Mouse (Mus musculus) thymus, postnatal 25 days (tissue): ENCODE measurements around the gene Tstd3.

ENCODE experiments used
- DNase-seq: peaks from one replicate; pipeline ENCODE4 v3.0.0; 2022

The Tstd3 gene

DNA sequence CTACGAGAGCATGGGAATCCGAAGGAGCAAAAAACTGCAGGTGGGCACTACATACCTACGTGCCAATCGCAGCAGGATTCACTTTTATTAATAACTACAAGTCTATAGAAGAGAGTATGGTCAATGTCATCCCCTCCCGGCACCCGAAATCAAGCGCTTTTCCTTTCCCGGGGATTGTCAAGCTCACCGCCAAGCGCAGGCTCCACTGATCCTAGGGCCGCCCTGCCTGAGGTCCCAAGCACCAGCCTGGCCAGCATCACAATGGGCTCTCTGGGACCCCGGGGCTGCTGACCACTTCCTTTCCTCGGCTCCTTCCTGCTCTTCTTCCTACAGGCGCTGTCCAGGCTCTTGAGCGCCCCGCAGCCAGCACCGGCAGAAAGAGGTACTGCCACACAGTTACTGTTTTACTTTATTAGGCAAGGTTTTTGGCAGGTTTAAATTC is at the start of gene Tstd3, which contains the start of gene Usp45:
Tstd3 (minus strand) TSS at position 350 of the 442 bp plus-strand sequence.
Usp45 (plus strand) TSS at position 294 of the 442 bp plus-strand sequence.
- DNase-seq: peak; percentile 77

DNA sequence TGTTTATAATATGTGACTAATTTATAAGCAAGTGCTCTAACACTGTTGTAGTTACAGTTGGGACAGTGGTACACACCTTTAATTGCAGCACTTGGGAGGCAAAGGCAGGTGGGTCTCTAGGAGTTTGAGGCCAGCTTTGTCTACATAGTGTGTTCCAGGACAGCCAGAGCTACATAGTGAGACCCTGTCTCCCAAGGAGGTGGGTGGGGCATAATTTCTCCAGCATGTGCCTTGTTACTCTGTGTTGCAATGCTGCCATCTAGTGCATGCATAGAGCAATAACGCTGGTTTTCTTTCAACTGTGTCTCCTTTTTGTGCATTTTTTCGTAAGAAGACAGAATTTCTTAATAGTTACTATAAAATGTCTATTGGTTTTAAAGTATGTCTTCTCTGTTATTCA is 47.0 kb upstream of the Tstd3 start:
- DNase-seq: peak; percentile 41

DNA sequence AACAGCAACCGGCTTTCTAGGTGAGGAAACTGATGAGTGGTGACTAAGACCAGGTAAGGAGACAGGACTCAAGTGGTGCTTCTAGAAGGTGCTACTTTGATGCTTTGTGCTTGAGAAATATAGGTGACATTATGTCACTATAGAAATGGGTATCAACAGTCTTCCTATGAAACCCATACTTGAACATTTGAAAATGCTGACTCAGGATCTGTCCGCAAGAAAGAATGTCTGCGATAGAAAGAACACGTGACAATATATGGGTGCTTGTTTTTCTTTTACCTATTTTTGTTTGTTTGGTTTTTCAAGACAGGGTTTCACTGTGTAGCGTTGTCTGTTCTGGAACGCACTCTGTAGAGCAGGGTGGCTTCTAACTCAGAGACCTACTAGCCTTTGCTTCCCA is 45.6 kb upstream of the Tstd3 start:
- no peak for DNase-seq

DNA sequence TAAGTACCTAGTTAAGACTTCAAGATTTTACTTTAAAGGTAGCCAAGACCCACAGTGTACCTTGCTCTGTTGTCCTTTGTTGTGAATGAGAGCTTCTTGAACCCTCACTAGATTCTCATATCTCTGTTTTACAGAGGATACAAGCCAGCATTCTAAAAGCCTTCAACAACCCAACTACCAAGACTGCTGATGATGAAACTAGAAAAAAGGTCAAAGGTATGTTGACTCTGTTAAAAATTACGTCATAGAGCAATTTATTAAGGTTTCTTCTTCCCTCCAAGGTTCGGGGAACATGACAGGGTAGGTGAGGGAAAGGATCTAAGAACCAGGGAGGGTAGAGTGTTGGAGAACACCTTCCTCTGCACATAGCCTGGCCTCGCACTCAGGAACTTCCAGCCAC is 43.6 kb upstream of the Tstd3 start:
- no peak for DNase-seq

DNA sequence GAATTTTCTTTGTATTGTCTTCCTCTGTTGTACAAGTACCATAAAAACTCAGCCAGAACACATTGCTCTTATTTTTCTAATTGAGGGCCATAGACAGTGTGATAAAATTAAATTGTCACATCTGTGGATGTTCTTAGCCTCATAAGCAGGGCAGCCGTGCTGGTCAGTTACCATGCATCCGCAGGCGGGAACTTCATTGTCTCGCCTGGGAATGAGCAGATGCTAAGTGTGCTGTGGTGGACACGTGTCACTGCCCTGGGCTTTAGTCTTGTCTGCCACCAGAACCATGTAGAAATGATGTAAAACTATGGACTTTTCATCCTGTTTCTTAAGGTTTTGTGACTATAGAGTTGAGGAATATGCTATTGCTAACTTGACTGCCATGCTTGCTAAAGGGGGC is 40.2 kb upstream of the Tstd3 start:
- DNase-seq: no peak

DNA sequence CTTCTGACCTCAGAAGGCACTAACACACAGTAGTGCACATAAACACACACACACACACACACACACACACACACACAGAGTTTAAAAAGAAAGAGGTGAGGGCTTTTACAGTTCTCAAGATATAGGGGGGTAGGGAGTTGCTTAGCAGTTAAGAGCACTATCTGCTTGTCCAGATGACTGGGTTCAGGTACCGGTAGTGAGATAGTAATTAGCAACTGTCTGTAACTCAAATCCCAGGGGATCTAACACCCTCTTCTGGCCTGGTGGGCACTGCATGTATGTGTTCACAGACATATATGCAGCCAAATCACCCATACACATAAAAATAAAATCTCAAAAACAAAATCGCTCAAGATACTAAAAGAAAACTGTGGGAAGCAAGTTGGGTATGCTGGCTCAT is 34.6 kb upstream of the Tstd3 start:
- DNase-seq: no peak

DNA sequence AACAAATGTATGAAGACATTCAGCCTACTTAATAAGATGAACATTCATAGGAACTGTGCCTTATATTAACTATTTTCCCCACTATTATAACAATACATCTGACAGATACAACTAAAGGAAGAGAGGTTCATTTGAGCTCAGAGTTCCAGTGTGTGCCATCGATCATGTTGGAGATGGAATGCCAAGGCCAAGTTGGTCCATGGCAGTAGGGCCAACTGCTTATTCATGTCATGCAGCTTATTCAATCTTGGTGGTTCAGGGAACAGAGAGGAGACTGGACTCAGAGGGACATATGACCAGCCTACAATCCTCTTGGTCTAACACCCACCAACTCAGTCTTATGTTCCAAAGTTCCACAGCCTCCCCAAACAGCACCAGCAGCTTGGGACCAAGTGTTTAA is 34.0 kb upstream of the Tstd3 start:
- no peak for DNase-seq

DNA sequence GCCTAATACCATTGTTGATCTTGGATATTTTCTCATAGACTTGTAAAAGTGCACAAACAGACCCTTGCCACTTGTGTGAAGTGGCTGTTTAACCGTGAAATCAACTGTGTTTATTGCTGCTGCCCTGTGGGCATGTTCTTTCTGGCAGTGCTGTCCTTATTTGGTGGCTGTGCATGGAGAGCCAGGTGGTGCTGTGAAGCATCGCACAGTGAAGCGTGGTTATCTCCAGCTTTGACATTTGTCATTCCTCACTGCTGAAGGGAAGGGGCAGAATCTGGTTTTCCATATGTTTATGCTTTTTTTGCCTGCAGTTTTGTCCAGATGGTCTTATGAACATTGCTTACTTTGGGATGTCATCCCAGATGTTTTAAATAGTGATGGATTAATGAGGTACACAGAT is 26.6 kb upstream of the Tstd3 start:
- DNase-seq: no peak

DNA sequence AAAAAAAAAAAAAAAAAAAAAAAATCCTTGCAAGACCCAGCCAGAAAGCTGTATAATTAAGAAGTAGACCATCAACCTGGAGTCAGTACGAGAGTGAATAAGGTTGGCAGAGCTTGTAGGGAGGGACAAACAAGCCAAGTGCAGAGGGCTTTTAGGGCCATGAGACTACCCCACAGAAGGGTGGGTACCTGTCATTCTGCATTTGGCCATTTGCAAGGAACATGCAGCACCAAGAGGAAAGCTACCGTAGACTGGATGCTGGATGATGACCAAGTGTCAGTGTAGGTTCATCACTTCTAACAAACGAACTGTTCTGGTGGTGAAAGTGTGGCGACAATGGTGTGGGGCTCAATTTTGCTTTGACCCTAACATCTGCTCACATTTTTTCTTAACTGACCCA is 22.8 kb upstream of the Tstd3 start:
- no peak for DNase-seq

DNA sequence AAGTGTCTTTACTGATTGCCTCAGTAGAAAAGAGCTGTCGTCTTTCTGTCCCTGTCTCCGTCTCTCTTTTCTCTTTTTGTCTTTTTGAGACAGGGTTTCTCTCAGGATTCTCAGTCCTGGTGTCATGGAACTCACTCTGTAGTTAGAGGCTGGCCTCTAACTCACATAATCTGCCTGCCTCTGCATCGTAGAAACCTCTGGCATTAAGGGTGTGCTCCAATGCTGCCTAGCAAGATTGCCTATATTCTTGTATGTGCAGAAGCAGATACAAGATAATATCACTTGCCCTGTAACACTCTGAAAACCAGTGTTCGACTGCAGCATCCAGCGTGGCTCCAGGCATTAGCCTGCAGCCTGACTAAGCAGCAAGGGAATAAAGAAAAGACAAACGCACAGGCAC is 21.9 kb upstream of the Tstd3 start:
- DNase-seq: no peak

DNA sequence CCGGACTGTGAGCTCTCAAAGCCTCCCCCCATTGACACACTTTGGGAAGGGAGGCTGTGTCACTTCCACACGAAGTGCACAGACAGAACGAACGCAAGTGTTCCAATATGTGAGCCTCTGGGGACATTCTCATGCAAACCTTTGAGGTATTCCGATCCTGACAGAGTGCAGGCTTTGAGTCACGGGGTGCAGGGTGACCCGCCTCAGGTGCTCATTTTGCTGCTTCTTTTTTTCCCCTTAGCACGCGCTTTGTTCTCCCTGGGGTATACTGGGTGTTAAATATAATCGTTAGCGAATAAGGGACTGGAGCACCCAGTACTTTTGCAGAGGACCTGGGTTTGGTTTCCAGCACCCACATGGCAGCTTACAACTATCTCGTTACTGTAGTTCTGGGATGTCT is 19.3 kb upstream of the Tstd3 start:
- no peak for DNase-seq

DNA sequence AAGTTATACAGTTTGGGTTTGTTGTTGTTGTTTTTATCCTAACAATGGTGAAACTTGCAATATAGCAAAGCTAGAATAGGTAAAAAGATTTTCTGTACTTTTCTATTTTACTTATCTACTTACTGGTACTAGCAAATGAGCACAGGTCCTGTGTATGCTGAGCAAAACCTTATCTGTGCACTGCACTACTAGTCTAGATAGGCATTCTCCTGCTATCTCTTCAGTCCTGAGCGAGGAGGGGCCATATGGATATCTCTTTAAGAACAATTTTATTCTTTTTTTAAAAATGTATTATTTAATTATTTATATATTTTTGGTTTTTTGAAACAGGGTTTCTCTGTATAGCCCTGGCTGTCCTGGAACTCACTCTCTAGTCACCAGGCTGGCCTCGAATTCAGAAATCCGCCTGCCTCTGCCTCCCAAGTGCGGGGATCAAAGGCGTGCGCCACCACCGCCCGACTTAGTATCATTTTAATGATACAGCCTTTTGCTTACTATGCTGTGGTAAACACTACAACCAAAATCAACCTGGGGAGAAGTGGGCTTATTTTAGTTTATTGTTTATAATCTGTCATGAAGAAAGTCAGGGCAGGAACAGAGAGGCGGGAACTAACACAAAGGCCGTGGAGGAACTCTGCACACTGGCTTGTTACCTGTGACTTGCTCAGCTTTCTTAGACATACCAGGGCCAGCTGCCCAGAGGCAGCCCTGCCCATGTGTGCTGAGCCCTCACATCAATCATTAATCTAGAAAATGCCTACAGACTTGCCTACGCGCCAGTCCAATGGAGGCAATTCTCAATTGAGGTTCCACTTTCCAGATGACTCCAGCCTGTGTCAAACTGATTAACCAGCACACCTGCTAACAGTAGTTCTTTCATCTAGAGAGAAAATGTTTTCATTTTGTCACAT is 14.1 kb upstream of the Tstd3 start:
- DNase-seq: no peak

DNA sequence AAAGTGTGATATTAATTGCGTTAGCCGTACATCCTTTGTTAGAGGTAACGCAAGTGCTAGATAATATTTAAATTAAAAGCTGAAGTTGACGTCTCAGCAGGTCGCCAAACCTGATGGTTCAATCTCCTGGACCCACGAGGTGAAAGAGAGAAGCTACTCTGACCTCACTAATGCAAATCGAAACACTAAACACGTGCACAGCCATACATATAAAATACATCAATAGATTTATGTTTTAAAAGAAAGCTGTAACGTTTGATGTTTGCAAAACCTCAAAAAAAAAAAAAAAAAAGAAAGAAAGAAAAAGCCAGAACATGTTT is 9.9 kb upstream of the Tstd3 start:
- DNase-seq: no peak

DNA sequence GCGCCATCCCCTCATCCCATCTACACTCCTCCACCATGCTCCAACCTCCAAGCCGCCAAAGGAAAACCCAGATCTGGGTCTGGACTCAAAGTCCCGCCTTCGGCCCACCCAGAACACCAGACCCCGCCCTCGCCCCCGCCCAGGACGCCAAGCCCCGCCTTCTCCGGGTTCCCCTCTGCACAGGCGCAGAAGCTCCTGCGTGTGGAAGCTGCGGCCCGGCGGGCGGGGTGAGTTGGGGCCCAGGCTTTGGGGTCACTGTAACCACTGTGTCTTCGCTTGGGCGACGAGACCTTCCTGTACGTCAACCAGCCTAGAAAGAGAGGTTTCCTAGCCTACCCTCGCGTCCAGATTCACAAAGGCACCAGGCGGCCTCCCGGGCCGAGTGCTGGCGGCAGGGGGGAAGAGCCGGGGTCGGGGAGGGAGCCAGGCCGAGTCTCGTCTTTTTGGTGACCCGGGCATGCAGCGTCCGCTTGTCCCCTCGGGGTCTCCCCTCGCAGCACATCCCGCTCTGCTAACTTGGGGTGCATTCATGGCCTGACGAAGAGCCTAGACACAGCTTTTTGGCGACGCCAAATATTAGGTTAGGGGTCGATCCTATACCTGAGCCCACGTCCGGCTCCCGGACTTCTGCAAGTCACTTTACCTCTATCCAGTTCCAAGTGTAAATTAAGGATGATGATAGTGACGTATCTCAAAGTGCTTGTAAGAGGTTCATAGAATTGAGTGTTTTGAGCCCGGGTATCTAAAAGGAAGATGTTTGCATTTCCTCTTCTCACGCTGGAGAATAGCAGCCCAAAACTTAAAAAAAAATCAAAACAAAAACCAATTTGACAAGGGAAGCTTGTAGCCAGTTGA is 9.3 kb upstream of the Tstd3 start:
- peak; percentile 91 for DNase-seq

DNA sequence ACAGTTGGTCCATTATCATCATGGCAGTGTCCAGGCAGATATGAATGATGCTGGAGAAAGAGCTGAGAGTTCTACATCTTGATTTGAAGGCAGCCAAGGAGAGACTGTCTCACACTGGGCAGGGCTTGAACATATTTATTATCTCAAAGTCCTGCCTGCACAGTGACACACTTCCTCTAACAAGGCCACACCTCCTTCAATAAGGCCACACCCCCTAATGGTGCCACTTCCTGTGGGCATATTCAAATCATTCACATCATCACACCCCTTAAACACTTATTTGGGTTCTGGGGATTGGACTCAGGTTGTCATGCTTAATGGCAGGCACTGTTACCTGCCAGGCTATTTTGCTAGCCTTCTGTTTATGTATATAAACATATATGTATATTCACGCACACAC is 5.3 kb upstream of the Tstd3 start:
- DNase-seq: no peak

DNA sequence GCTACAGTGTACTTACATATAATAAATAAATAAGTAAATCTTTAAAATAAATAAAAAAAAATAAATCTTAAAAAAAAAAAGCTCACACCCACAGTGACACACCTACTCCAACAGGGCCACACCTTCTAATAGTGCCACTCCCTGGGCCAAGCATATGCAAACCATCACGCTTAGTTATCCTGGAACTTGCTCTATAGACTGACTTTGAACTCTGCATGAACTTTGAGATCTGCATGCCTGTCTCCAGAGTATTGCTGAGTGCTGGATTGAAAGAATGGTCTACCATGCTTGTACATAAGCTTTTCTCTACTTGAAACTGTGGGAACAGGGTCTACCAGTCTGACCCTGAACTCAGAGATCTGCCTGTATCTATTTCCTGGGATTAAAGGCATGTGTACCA is 4.1 kb upstream of the Tstd3 start:
- DNase-seq: no peak

DNA sequence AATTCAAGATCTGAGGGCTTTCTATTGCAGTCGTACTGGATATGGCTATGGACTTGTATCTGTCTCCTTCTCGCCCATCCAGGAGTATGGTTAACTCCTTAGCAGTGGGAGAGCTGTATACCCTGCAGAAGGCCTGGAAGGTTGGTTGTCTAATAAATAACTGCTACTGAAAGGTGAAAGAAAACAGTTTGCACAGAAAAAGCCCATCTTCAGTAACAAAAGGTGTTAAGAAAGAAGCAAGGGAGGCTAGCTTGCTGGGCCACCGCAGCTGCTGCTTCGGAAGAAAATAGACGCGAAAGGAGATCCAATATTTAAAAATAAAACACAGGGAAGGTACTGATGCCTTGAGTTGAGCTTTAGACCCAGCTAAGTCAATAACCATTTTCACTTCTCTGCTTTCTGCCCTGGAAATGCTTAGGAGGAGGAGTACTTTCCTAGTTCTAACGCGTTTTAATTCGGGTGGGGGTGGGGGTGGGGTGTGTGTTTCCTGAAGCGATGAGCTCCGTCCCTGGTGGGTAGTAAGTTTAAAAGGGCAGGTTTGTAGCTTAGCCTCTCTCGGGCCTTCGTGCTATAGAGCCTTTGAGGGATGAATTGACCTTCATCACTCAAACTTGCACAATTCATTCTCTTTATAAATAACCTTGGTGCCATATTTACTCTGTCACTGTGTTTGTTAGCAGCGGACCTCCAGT is 695 bp downstream of the Tstd3 start:
- DNase-seq: no peak

DNA sequence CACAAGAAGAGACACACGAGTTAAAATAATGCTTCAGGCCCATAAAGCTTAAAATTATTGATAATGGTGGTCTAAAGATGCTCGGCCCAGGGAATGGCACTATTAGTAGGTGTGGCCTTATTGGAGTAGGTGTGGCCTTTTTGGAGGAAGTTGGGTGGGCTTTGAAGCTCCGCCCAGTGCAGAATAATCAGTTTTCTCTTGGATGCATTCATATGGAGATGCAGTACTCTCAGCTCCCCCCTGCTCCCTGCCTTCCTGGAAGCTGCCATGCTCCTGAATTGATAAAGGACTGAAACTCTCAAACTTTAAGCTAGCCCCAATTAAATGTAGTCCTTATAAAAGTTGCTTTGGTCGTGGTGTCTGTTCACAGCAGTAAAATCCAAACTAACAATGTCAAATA is 3.2 kb downstream of the Tstd3 start:
- no peak for DNase-seq

DNA sequence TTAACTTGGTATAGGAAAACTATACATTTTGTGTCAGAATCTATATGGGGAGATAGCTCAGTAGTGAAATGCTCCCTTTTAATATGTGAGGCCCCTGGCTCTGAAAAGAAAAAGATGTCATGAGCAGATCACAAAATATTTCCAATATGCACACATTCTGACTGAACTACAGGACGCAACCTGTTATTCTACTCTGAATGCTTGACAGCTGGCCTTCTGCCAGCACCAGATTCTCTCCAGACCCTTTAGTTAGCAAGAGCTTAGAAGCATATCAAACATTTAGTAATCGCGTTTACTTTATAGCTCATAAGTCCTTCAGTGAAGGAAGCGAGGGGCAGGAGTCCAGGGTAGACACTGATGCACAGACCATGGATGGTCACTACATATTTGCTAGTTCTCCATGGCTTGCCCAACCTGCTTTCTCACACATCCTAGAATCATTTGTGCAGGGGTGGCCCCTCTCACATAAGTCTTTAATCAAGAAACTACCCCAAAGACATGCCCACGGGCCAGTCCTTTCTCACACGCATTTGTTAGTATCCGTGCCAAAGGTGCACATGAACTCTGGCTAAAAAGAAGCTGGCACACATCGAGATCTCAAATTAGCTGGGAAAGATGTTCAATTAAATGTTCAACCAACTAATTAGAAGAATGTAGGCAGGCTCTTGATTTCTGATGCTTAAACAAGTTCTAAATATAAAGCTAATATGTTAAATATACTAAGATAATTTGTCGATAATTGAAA is 5.4 kb downstream of the Tstd3 start:
- DNase-seq: no peak

DNA sequence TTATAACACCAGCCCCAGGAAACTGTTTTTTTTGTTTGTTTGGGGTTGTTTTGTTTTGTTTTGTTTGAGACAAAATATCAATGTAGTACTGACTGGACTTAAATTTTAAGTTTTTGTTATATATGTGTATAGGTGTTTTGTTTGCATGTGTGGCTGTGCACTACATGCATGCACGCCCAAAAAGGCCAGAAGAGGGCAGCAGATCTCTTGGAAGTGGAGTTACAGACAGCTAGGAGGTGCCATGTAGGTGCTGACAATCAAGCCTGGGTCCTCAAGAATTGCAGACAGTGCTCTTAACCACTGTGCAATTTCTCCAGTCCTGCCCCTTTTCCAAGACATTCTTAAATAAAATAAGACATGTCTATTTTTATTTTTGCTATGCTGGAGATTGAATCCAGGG is 8.2 kb downstream of the Tstd3 start:
- peak; percentile 9 for DNase-seq

DNA sequence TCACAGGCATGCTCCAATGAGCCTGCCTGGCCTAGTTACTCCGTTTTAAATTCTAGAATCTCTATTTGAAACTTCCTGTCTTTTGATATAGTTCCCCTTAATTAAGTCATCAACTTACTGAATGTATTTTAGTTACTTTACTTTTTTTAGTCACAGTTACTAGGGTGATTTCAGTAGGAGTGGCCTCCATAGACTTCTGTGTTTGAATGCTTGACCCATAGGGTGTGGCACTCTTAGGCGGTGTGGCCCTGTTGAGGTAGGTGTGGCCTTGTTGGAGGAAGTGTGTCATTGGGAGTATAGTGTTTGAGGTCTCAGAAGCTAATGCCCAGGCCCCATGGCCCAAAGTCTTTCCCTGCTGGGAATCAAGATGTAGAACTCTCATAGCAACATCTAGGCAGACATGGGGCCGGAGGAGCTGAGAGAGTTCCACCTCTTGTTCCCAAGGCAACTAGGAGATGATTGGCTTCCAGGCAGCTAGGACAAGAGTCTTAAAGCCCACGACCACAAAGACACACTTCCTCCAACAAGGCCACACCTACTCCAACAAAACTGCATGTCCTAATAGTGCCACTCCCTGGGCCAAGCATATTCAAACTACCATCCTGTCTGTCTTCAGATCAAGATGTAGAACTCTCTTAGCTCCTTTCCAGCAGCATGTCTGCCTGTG is 11.8 kb downstream of the Tstd3 start:
- DNase-seq: no peak

DNA sequence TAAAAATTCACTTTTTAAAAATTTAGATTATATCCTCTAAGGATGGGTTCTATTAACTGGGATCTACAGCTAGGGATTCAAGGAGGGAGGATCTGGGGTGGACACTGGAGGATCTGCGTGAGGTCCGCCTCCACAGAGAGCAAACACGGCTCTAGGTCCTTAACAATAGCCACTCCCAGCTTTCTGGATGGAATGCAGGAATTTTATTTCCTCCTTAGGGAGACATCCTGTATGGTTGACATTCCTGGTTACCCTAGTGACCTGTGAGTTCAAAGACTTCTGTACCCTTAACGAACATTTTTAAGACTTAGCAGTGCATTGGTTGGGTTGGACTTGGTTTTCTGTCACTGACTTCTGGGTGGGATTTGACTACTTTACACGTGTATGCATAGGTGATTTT is 21.3 kb downstream of the Tstd3 start:
- no peak for DNase-seq
